Mouse (Mus musculus) bone marrow macrophage, adult 2 months (primary cell): ENCODE results near the gene Sprn.

Experiments
- CTCF ChIP-seq: IDR thresholded peaks from 2 replicates; pipeline ENCODE4 v1.5.1; 2012; ENCODE audit warnings: low read depth, mild to moderate bottlenecking, low read length, moderate library complexity
- POLR2A ChIP-seq: IDR thresholded peaks from 2 replicates; pipeline ENCODE4 v1.6.1; 2012; ENCODE audit warnings: mild to moderate bottlenecking, low read depth, low read length, borderline replicate concordance

DNA sequence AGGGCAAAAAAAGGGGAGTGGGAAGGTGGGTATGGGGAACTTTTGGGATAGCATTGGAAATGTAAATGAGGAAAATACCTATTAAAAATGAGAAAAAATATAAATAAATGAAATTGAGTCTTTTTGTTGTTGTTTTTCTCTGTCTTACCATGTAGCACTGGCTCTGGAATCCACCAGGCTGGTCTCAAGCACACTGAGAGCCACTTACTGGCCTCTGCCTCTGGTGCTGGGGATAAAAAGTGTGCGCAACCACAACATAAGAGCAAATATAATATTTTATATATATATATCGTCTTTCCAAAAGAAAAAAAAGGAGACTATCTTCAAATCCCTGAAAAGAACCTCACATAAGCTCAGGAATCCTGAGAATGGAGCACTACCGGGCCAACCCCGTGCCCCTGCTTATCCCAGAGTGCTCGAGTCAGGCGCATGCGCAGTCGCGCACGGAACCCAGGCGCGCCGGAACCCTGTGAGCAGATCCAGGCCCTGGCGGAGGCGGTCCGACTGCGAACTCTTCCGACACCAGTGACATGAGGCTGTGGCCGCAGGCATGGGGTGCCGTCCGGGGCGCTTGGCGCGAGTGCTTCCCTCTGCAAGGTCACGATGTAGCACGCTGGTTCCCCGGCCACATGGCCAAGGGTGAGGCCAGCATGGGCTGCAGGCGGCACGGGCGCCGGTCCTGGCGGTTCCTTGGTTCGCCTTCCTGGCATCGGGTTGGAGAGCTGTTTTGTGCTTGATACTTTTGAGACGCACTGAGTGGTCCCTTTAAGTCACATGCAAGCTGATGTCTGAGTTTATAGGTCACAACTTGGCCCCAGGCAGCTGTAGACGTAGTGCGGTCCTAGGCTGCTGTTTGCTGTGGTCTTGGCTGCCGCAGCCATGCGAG lies 17.3 kb downstream of the Sprn start, which contains the start of gene Mtg1:
- TF ChIP-seq POLR2A = no peak
- no peak for TF ChIP-seq CTCF
